Mouse (Mus musculus): ENCODE results near the gene Spon1. TPM values are rescaled to one million over a fixed set of nuclear protein-coding genes. Genes with fewer than 3 reads are reported as not detected.

Gene Spon1
- total and polyA plus RNA-seq, 2 experiments from 2014 or later = 20.7 to 21.6 TPM

- ATAC-seq (ENCODE audit: insufficient read depth, low read depth) = no peak
- Histone ChIP-seq H3K4me2 (ENCODE audit: low read depth, low read length) (no peak overlapping the region), H3K36me3 (replicated peaks; ENCODE audit: control insufficient read depth, insufficient read depth, low read length) (no peaks in the 10 kb centered on the region), H3K4me3 (ENCODE audit: low read depth, low read length) (no peak overlapping the region), H3K27me3 (ENCODE audit: control insufficient read depth, insufficient read depth, low read length) (no peaks in the 10 kb centered on the region), H3K4me1 (ENCODE audit: control insufficient read depth, insufficient read depth) (peaks cover 46% of the 10 kb centered on the region), H3K27ac (ENCODE audit: low read depth) (no peak overlapping the region), H3K9me3 (replicated peaks; ENCODE audit: control insufficient read depth, low read length) (no peaks in the 10 kb centered on the region), H3K9ac (replicated peaks; ENCODE audit: low read depth, low read length) (no peak overlapping the region)
- DNase-seq (ENCODE audit: low spot score) = no peak
- 52% methylated on average over 5 of the region's 5 CpGs for WGBS
- TF ChIP-seq CTCF (IDR thresholded peaks at IDR 0.05; ENCODE audit: low read depth) (no peak), EP300 (IDR thresholded peaks at IDR 0.05; ENCODE audit: low read depth) (no peak)
Observed at GRCm38 (mm10) chr7:113815726-113816125, 49.9 kb downstream of the Spon1 start.

- Histone ChIP-seq H3K27me3 (ENCODE audit: control insufficient read depth, insufficient read depth, low read length) (no peaks in the 10 kb centered on the region), H3K4me2 (ENCODE audit: low read depth, low read length) (no peak overlapping the region), H3K9ac (replicated peaks; ENCODE audit: low read depth, low read length) (no peak overlapping the region), H3K4me3 (ENCODE audit: low read depth, low read length) (no peak overlapping the region), H3K4me1 (ENCODE audit: control insufficient read depth, insufficient read depth) (peaks cover 42% of the 10 kb centered on the region), H3K27ac (ENCODE audit: low read depth) (no peak overlapping the region), H3K36me3 (replicated peaks; ENCODE audit: control insufficient read depth, insufficient read depth, low read length) (no peaks in the 10 kb centered on the region), H3K9me3 (replicated peaks; ENCODE audit: control insufficient read depth, low read length) (no peaks in the 10 kb centered on the region)
- DNase-seq (ENCODE audit: low spot score) (peak; percentile 27), ATAC-seq (ENCODE audit: insufficient read depth, low read depth) (no peak)
- WGBS = 28% methylated on average over 7 of the region's 7 CpGs
- TF ChIP-seq EP300 (IDR thresholded peaks at IDR 0.05; ENCODE audit: low read depth) (no peak), CTCF (IDR thresholded peaks at IDR 0.05; ENCODE audit: low read depth) (no peak)
Observed at GRCm38 (mm10) chr7:113816827-113817334, 51.1 kb downstream of the Spon1 start.

- peak overlapping the region; percentile 4 for H3K27ac ChIP-seq (ENCODE audit: low read depth)
- TF ChIP-seq EP300 (IDR thresholded peaks at IDR 0.05; ENCODE audit: low read depth) (no peak), CTCF (IDR thresholded peaks at IDR 0.05; ENCODE audit: low read depth) (no peak)
- peaks cover 49% of the 10 kb centered on the region for H3K4me1 ChIP-seq (ENCODE audit: control insufficient read depth, insufficient read depth)
- DNase-seq (ENCODE audit: low spot score) (no peak), ATAC-seq (ENCODE audit: insufficient read depth, low read depth) (no peak)
- H3K4me2 ChIP-seq (ENCODE audit: low read depth, low read length) = no peak overlapping the region
- WGBS = 6% methylated on average over 6 of the region's 6 CpGs
- no peak overlapping the region for H3K4me3 ChIP-seq (ENCODE audit: low read depth, low read length)
- no peaks in the 10 kb centered on the region for H3K9me3 ChIP-seq (replicated peaks; ENCODE audit: control insufficient read depth, low read length)
- no peaks in the 10 kb centered on the region for H3K27me3 ChIP-seq (ENCODE audit: control insufficient read depth, insufficient read depth, low read length)
- H3K9ac ChIP-seq (replicated peaks; ENCODE audit: low read depth, low read length) = no peak overlapping the region
- no peaks in the 10 kb centered on the region for H3K36me3 ChIP-seq (replicated peaks; ENCODE audit: control insufficient read depth, insufficient read depth, low read length)
Observed at GRCm38 (mm10) chr7:113818116-113818515, 52.3 kb downstream of the Spon1 start.

GRCm38 (mm10) chr7:113820213-113820612 lies 54.4 kb downstream of the Spon1 start:
- Histone ChIP-seq H3K27me3 (ENCODE audit: control insufficient read depth, insufficient read depth, low read length) (no peaks in the 10 kb centered on the region), H3K4me1 (ENCODE audit: control insufficient read depth, insufficient read depth) (peaks cover 59% of the 10 kb centered on the region), H3K9ac (replicated peaks; ENCODE audit: low read depth, low read length) (no peak overlapping the region), H3K9me3 (replicated peaks; ENCODE audit: control insufficient read depth, low read length) (no peaks in the 10 kb centered on the region), H3K36me3 (replicated peaks; ENCODE audit: control insufficient read depth, insufficient read depth, low read length) (no peaks in the 10 kb centered on the region), H3K4me3 (ENCODE audit: low read depth, low read length) (no peak overlapping the region), H3K27ac (ENCODE audit: low read depth) (peak overlapping the region; percentile 36; the same call in 1 of the 2 replicates), H3K4me2 (ENCODE audit: low read depth, low read length) (no peak overlapping the region)
- ATAC-seq (ENCODE audit: insufficient read depth, low read depth) (peak; percentile 87), DNase-seq (ENCODE audit: low spot score) (peak; percentile 65)
- 11% methylated on average over 2 of the region's 2 CpGs for WGBS
- TF ChIP-seq EP300 (IDR thresholded peaks at IDR 0.05; ENCODE audit: low read depth) (peak; percentile 88), CTCF (IDR thresholded peaks at IDR 0.05; ENCODE audit: low read depth) (no peak)

GRCm38 (mm10) chr7:113823026-113823425 lies 57.2 kb downstream of the Spon1 start:
- ATAC-seq (ENCODE audit: insufficient read depth, low read depth) (no peak), DNase-seq (ENCODE audit: low spot score) (no peak)
- Histone ChIP-seq H3K27me3 (ENCODE audit: control insufficient read depth, insufficient read depth, low read length) (no peaks in the 10 kb centered on the region), H3K9ac (replicated peaks; ENCODE audit: low read depth, low read length) (no peak overlapping the region), H3K27ac (ENCODE audit: low read depth) (0 out of 2 replicates have a peak overlapping the region, but pooled peaks have one; percentile 4), H3K4me3 (ENCODE audit: low read depth, low read length) (no peak overlapping the region), H3K9me3 (replicated peaks; ENCODE audit: control insufficient read depth, low read length) (no peaks in the 10 kb centered on the region), H3K4me2 (ENCODE audit: low read depth, low read length) (no peak overlapping the region), H3K4me1 (ENCODE audit: control insufficient read depth, insufficient read depth) (peaks cover 53% of the 10 kb centered on the region), H3K36me3 (replicated peaks; ENCODE audit: control insufficient read depth, insufficient read depth, low read length) (no peaks in the 10 kb centered on the region)
- 7% methylated on average over 3 of the region's 3 CpGs for WGBS
- TF ChIP-seq CTCF (IDR thresholded peaks at IDR 0.05; ENCODE audit: low read depth) (no peak), EP300 (IDR thresholded peaks at IDR 0.05; ENCODE audit: low read depth) (no peak)

- peaks cover 38% of the 10 kb centered on the region for H3K4me1 ChIP-seq (ENCODE audit: control insufficient read depth, insufficient read depth)
Observed at GRCm38 (mm10) chr7:113824651-113825050, 58.9 kb downstream of the Spon1 start.

More at GRCm38 (mm10) chr7:113824651-113825050, 58.9 kb downstream of the Spon1 start:
- Histone ChIP-seq H3K9ac (replicated peaks; ENCODE audit: low read depth, low read length) (no peak overlapping the region), H3K27ac (ENCODE audit: low read depth) (no peak overlapping the region), H3K4me3 (ENCODE audit: low read depth, low read length) (no peak overlapping the region), H3K36me3 (replicated peaks; ENCODE audit: control insufficient read depth, insufficient read depth, low read length) (no peaks in the 10 kb centered on the region), H3K4me2 (ENCODE audit: low read depth, low read length) (no peak overlapping the region), H3K9me3 (replicated peaks; ENCODE audit: control insufficient read depth, low read length) (no peaks in the 10 kb centered on the region), H3K27me3 (ENCODE audit: control insufficient read depth, insufficient read depth, low read length) (no peaks in the 10 kb centered on the region)
- ATAC-seq (ENCODE audit: insufficient read depth, low read depth) = no peak
- WGBS = 92% methylated on average over 6 of the region's 6 CpGs
- no peak for DNase-seq (ENCODE audit: low spot score)
- TF ChIP-seq EP300 (IDR thresholded peaks at IDR 0.05; ENCODE audit: low read depth) = no peak
- TF ChIP-seq CTCF (IDR thresholded peaks at IDR 0.05; ENCODE audit: low read depth) = no peak
